Mouse (Mus musculus): Measurements from ENCODE around the gene Mtnr1b.
"Not testable (repeated sequence)": the region's sequence is repeated elsewhere in the genome, so short reads cannot be mapped to it uniquely, and the experiment has no call there.

Gene Mtnr1b

GRCm38 (mm10) chr9:15874506-15875160 is at the start of gene Mtnr1b:
Gene Mtnr1b, minus strand, starts transcription at chr9:15874556.
- DNase-seq (ENCODE audit: low read depth, low spot score) = no peak

GRCm38 (mm10) chr9:15920271-15920670 is 45.9 kb upstream of the Mtnr1b start:
- DNase-seq (ENCODE audit: low read depth, low spot score) = no peak

DNA sequence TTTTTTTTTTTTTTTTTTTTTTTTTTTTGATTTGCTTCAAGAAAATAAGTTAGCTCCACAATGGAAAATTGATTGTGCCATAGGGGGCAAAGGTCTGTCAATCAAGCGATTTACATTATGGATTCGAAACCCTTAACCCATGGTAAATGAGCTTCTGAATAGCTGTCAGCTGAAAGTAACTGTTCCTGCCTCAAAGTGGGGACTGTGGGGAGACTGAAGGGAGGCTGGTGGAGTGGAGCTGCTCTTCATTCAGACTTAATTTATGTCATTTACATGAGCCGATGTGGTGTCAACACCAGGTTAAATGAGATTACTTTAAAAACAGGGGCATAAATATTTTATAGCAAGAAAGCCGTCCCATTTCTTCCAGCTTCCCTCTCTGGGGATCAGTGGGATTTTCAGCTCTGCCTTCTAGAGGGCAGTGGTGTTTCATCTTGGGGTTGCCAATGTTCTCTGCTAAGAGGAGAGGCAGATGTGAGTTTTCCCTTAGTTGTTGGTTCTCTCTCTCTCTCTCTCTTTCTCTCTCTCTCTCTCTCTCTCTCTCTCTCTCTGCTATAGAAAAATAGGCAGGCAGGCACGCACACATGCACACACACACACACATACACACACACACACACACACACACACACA is 45.1 kb upstream of the Mtnr1b start:
- DNase-seq (ENCODE audit: low read depth, low spot score) = no peak

DNA sequence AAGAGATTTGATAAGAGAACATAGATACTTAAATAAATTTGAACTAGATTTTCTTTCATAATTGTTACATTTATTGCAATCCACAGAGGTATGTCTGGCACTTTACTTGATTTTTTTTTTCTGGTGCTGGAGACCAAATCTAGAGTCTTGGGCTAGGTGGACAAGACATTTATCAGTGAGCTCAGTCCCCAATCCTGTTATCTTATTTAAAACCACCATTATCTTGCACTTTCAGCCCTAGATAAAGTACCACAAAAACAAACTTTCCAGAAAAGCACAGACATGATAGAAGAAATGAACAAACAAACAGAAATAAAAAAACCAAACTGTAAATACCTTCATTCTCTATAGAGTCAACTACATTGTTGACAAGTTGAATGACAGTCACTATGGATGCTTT is 42.2 kb upstream of the Mtnr1b start:
- DNase-seq (ENCODE audit: low read depth, low spot score) = no peak

GRCm38 (mm10) chr9:15912735-15913134 is 38.4 kb upstream of the Mtnr1b start:
- DNase-seq (ENCODE audit: low read depth, low spot score) = no peak

- DNase-seq (ENCODE audit: low read depth, low spot score) = no peak
Observed at GRCm38 (mm10) chr9:15909397-15910113, 35.2 kb upstream of the Mtnr1b start.

DNA sequence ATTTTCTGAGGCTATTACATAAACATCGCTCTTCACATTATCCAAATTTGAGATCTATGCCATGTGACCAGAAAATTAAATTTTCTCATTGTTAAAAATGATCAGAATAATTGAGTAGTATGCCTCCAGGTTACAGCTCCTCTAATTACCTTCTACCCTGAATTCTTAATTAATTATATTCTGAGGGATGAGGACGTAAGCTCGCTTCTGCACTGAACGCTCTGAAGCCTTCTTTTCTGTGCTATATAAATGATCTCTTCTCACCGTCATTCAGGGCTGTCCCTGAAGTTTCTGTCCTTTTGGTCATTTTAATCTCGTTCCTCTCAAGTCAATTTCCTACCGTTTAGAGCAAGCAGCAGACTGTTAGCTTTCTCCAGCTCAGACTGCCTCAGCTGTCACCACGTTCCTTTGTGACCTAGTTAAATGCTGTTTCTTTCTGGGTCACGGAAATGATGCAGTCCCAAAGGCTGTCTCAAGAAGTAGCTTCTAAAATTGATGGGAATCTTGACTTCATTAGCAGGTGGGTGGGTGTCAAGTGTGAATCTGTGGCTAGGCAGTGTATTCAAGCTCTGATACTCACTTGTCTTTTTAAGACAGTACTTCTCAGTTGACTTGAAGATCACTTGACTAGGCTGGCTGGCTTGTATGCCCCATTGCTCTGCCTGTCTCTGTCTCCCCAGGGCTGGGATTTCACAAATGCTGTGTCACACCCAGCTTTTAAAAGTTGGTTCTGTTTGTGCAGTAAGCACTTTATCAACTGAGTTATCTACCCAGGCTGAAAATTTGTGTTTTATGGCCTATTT is 29.8 kb upstream of the Mtnr1b start:
- no peak for DNase-seq (ENCODE audit: low read depth, low spot score)

DNA sequence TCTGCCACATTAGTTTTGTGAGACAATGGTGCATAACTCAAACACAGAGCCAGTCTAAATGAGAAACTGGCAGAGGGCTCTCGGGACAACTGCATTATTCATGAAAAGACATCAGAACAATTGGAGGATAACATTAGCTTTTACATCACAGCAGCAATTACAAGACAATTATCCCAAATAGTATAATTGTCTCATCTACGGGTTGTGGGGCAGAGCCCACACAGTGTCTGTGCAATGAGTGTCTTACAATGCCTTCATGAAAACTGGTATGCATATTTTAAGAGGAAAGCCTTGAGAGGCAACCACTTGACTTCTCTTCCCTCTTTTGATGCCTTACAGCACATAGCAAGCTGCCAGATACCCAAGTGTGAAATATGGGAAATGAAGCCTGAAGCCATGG is 23.8 kb upstream of the Mtnr1b start:
- no peak for DNase-seq (ENCODE audit: low read depth, low spot score)

- no peak for DNase-seq (ENCODE audit: low read depth, low spot score)
Observed at GRCm38 (mm10) chr9:15886756-15887155, 12.4 kb upstream of the Mtnr1b start.

- DNase-seq (ENCODE audit: low read depth, low spot score) = no peak
Observed at GRCm38 (mm10) chr9:15880754-15881153, 6.4 kb upstream of the Mtnr1b start.

- DNase-seq (ENCODE audit: low read depth, low spot score) = peak; percentile 25
Observed at GRCm38 (mm10) chr9:15880160-15880603, 5.8 kb upstream of the Mtnr1b start.

GRCm38 (mm10) chr9:15870013-15870412 is 4.3 kb downstream of the Mtnr1b start:
- no peak for DNase-seq (ENCODE audit: low read depth, low spot score)

DNA sequence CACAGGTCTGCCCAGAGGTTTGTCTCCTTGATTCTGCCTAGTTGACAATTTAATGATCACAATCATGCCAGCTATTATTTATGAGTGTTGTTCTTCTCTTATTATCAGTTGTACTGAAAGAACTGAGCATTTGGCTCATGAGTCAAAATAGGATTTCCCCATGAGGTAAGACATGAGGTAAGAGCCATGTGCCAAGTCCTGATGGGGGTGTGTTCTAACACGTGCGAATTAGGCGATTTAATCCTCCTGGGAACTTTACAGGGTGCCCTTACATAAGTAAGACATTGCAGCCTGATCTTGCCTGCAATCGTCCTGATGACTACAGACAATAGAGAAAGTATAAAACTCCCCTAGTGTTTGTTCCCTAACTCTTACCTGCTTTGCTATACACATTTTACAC is 4.9 kb downstream of the Mtnr1b start:
- DNase-seq (ENCODE audit: low read depth, low spot score) = no peak

DNA sequence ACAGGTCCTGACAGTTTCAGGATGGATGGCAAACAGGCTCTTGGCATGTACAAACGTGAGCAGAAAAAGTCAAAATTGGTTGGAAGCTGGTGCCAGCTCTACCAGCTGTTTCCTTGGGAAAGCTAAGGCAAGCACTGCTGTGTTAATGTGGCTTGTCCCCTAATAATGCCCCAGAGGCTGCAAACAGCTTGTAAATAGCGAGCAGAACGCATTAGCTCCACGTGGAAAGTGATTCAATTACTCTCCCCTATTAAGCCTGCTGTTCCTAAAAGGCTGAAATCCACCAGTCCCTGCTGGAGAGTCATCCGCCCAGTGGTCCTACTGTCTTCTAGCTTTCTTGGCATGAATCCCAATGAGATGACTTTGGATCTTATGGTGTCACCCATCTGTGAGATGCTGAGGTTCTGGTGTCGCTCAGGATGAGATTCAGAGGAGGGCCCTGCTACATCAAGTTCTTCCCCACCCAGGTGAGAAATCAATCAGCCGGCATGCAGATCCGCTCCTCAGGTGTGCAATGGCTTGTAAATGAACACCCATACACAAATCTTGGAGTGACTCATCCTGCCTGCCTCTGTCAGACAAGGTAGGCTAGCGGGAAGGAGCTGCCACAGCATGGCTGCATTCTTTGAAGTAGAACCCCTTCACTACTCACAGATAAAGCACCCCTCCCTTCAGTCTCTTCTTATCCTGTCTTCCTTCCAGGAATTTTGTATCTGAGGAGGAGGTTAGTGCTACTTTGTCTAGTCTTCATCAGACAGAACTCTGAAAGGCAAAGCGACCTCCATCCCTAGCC is 7.9 kb downstream of the Mtnr1b start:
- DNase-seq (ENCODE audit: low read depth, low spot score) = no peak

DNA sequence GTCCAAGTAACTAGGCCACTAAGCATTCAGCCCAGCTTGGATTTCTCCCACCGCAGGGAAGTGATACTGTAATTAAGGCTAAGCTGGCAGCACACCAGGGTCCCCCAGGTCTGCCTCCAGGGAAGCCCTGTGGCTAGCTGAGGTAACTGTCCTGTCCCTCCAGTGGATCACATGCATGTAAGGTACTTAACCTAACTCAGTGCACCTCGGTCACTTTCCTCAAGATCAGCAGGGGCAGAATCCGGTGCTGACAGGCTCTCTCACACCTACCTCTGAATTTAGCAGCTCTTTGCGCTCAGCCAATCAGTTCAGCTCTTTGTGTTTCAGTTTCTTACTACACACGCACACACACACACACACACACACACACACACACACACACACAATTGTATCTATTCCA is 13.0 kb downstream of the Mtnr1b start:
- DNase-seq (ENCODE audit: low read depth, low spot score) = no peak

- no peak for DNase-seq (ENCODE audit: low read depth, low spot score)
Observed at GRCm38 (mm10) chr9:15850749-15851148, 23.6 kb downstream of the Mtnr1b start.

GRCm38 (mm10) chr9:15845390-15845789 is 29.0 kb downstream of the Mtnr1b start:
- DNase-seq (ENCODE audit: low read depth, low spot score) = no peak

DNA sequence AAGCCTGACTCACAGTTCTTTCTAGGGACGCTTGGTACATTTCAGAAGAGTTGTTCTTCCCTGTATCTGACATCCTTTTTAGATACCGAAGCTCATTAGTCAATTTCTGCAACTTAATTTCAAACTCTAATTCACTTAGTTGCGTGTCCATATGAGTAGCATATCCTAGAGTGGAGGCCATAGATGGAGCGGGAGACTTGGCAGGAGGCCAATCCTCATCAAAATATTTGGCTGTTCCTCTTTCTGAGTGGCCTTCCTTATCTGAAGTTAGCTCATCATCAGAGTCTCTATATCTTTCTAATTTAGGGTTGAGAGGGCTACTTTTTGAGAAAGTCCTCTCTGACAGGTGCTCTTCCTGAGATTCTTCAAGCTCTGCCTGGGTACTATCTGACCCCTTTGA is 29.4 kb downstream of the Mtnr1b start:
- DNase-seq (ENCODE audit: low read depth, low spot score) = not testable (repeated sequence)

- no peak for DNase-seq (ENCODE audit: low read depth, low spot score)
Observed at GRCm38 (mm10) chr9:15813002-15813911, 61.1 kb downstream of the Mtnr1b start.

DNA sequence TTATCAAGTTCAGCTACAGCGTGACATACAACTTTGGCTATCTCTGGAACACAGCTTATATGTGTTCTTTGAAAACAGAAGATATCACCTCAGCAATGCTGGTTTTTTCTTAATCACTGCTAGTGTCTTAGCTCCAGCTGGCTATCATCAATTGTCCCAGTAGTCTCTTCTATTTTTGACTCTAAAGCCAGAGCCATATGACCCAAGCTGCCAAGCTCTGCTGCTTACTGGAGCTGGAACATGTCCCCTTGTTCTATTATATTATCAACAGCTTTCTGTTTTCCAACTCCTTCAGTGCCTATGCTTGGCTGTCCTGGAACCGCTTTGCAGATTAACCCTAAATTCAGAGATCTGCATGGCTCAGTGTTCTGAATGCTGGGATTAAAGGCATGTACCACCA is 70.1 kb downstream of the Mtnr1b start:
- DNase-seq (ENCODE audit: low read depth, low spot score) = no peak

Measured in skeletal muscle tissue, adult 2 months (tissue).